Mouse (Mus musculus) CD4-positive, CD25-positive, alpha-beta regulatory T cell, adult 2 months (primary cell): ENCODE measurements around the gene Zfp800.

Experiments
- DNase-seq: peaks from one replicate; pipeline ENCODE4 v3.0.0-alpha.2; 2012; ENCODE audit warnings: low read depth, low spot score

Gene Zfp800

GRCm38 (mm10) chr6:28215268-28215954 is 182.4 kb downstream of the Zfp800 start:
- DNase-seq = peak; percentile 71

DNA sequence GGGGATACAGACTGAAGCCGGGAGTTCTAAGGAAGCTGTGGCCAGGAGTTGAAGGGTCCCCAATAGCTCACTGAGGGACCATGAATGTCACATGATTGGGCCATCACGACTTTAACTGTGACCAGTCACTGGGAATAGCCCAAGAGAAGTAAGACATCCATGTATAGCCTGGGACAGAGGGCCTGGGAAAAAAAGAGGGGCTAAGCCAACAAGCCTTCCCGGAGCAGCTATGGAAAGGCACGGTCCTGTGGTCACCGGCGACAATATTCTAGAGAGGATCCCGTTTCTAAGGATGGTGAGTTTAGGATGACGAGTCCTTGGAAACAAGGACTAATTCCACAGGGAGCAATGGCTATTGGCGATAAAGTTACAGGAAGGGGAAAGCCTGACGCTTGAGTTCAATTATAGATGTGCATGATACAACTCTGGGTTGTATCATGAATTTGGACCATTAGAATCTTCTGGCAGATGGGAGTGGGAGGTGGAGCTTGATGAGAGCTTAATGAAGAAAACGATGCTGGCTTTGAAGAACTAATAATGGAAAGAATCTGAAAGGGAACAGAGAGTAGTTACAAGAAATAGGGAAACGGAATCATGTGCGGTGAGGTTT is 183.0 kb downstream of the Zfp800 start:
- DNase-seq = no peak

GRCm38 (mm10) chr6:28203454-28203853 is 194.4 kb downstream of the Zfp800 start:
- DNase-seq = no peak

DNA sequence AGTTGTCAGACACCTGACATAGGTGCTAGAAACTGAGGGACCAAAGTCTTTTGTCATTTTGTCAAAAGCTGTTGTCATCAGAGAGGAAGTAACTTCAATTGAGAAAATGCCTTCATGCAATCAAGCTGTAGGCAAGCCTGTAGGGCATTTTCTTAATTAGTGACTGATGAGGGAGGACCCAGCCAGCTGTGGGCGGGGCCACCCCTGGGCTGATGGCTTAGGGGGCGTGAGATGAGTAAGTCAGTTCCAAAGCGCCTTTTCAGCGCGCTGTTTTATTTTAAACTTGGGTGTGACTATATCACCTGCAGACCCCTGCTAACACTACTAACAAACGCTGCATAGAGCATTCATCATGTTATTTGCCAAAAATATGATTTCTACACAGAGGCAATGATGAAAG is 195.0 kb downstream of the Zfp800 start:
- no peak for DNase-seq

- no peak for DNase-seq
Observed at GRCm38 (mm10) chr6:28193901-28194300, 203.9 kb downstream of the Zfp800 start.

DNA sequence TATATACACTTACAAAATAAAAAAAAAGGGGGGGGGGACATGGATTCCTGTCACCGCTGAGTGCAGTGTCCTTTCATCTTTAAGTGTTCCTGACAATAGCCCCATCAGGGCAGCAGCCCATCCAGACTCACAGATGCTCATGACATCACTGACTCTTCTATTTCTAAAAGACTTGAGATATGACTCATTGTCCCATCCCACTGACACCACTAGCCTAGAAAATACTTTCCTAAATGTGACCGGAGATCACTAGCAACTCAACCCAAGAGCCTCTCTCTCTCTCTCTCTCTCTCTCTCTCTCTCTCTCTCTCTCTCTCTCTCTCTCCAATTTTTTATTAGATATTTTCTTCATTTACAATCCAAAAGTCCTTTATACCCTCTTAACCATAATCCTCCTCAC is 205.9 kb downstream of the Zfp800 start:
- no peak for DNase-seq
